Mouse (Mus musculus): ENCODE data around the gene Mgat2. TPM values are rescaled to one million over a fixed set of nuclear protein-coding genes. Genes with fewer than 3 reads are reported as not detected.

Gene Mgat2
- total RNA-seq, 2 experiments from 2014 or later = 34.3 to 35.4 TPM

GRCm38 (mm10) chr12:69175975-69176374 is 8.0 kb upstream of the Mgat2 start:
- no peak for DNase-seq (ENCODE audit: low spot score in 2 of 2)

GRCm38 (mm10) chr12:69177526-69177925 is 6.4 kb upstream of the Mgat2 start:
- DNase-seq (ENCODE audit: low spot score in 2 of 2) = no peak

- no peak for DNase-seq (ENCODE audit: low spot score in 2 of 2)
These were observed 4.6 kb upstream of the Mgat2 start for GRCm38 (mm10) chr12:69179371-69179770.

- no peak for DNase-seq (ENCODE audit: low spot score in 2 of 2)
These were observed 2.2 kb upstream of the Mgat2 start for GRCm38 (mm10) chr12:69181800-69182199.

- DNase-seq (ENCODE audit: low spot score in 2 of 2) = peak; percentile 36 to 71
These were observed 662 bp downstream of the Mgat2 start for GRCm38 (mm10) chr12:69184342-69185295.

GRCm38 (mm10) chr12:69185371-69185770 is 1.4 kb downstream of the Mgat2 start:
- no peak for DNase-seq (ENCODE audit: low spot score in 2 of 2)

GRCm38 (mm10) chr12:69186811-69187471 is 3.0 kb downstream of the Mgat2 start:
- DNase-seq (ENCODE audit: low spot score in 2 of 2) = no peak

GRCm38 (mm10) chr12:69190074-69190473 is 6.1 kb downstream of the Mgat2 start:
- no peak for DNase-seq (ENCODE audit: low spot score in 2 of 2)

- DNase-seq (ENCODE audit: low spot score in 2 of 2) = no peak
These were observed 6.6 kb downstream of the Mgat2 start for GRCm38 (mm10) chr12:69190522-69190921.

- DNase-seq (ENCODE audit: low spot score in 2 of 2) = no peak
These were observed 7.4 kb downstream of the Mgat2 start for GRCm38 (mm10) chr12:69191396-69191795.

- DNase-seq (ENCODE audit: low spot score in 2 of 2) = no peak
These were observed 8.7 kb downstream of the Mgat2 start for GRCm38 (mm10) chr12:69192637-69193036.

GRCm38 (mm10) chr12:69196444-69197377 is 12.8 kb downstream of the Mgat2 start, which contains the start of gene Gm49383:
Gene Gm49383 (minus strand): TSS chr12:69197104.
- peak; percentile 43 to 72 for DNase-seq (ENCODE audit: low spot score in 2 of 2)

GRCm38 (mm10) chr12:69197378-69198163 is 13.6 kb downstream of the Mgat2 start:
- DNase-seq (ENCODE audit: low spot score in 2 of 2) = peak; percentile 53 to 73

- peak; percentile 32 to 69 for DNase-seq (ENCODE audit: low spot score in 2 of 2)
These were observed 14.2 kb downstream of the Mgat2 start, which contains the start of gene Dnaaf2 for GRCm38 (mm10) chr12:69198164-69198535. Gene Dnaaf2 (minus strand): TSS chr12:69198429.

- no peak for DNase-seq (ENCODE audit: low spot score in 2 of 2)
These were observed 15.0 kb downstream of the Mgat2 start for GRCm38 (mm10) chr12:69198985-69199384.

- DNase-seq (ENCODE audit: low spot score in 2 of 2) = no peak
These were observed 20.3 kb downstream of the Mgat2 start, which contains the start of gene Gm49384 for GRCm38 (mm10) chr12:69204052-69204833. Gene Gm49384 (minus strand): TSS chr12:69204267.

GRCm38 (mm10) chr12:69207396-69207795 is 23.4 kb downstream of the Mgat2 start:
- DNase-seq (ENCODE audit: low spot score in 2 of 2) = no peak

- DNase-seq (ENCODE audit: low spot score in 2 of 2) = no peak
These were observed 24.0 kb downstream of the Mgat2 start for GRCm38 (mm10) chr12:69207926-69208325.

- DNase-seq (ENCODE audit: low spot score in 2 of 2) = no peak
These were observed 24.6 kb downstream of the Mgat2 start for GRCm38 (mm10) chr12:69208520-69208919.
